In genomic region chr9:41665000-41665685, GRCm38 (mm10) we compare ENCODE assay signal across 9 mouse cellular contexts.
DNase-seq lines count a peak whose midpoint lies in the region; ATAC-seq and TF ChIP-seq lines count a peak whose summit lies in the region.
"Had no signal": no experiment of that assay in that cellular context is flagged by ENCODE, and none has a peak within 500 bp of the region (broad histone marks: within the 10 kb centered on the region; RNA-seq: fewer than 3 reads in every experiment).

No protein-coding gene starts in this region.

- no peaks in the 10 kb centered on the region for H3K27me3 ChIP-seq in forebrain, embryonic 13.5 days
- no peaks in the 10 kb centered on the region for H3K27me3 ChIP-seq in forebrain, embryonic 10.5 days (ENCODE audit: poor library complexity, severe bottlenecking)
- H3K27me3 ChIP-seq in embryonic facial prominence, embryonic 14.5 days (replicated peaks; ENCODE audit: control insufficient read depth, insufficient read depth, low read length), result no peaks in the 10 kb centered on the region
- H3K27me3 ChIP-seq in hindbrain, embryonic 16.5 days (replicated peaks; ENCODE audit: control insufficient read depth, insufficient read depth, low read length), result no peaks in the 10 kb centered on the region
- H3K27me3 ChIP-seq in stomach, embryonic 14.5 days (ENCODE audit: control insufficient read depth, insufficient read depth, low read length), result no peaks in the 10 kb centered on the region
- H3K27me3 ChIP-seq in intestine, postnatal 0 days (replicated peaks; ENCODE audit: control insufficient read depth, insufficient read depth, low read length), result no peaks in the 10 kb centered on the region
- H3K27me3 ChIP-seq: neural tube, embryonic 12.5 days had no signal

- H3K36me3 ChIP-seq in forebrain, embryonic 13.5 days (ENCODE audit: poor library complexity, severe bottlenecking), result no peaks in the 10 kb centered on the region
- H3K36me3 ChIP-seq in forebrain, embryonic 10.5 days (replicated peaks), result no peaks in the 10 kb centered on the region
- no peaks in the 10 kb centered on the region for H3K36me3 ChIP-seq in embryonic facial prominence, embryonic 14.5 days (ENCODE audit: control insufficient read depth, insufficient read depth, low read length)
- H3K36me3 ChIP-seq in hindbrain, embryonic 16.5 days (ENCODE audit: control insufficient read depth, insufficient read depth, low read length), result no peaks in the 10 kb centered on the region
- no peaks in the 10 kb centered on the region for H3K36me3 ChIP-seq in stomach, embryonic 14.5 days (ENCODE audit: control insufficient read depth, insufficient read depth, low read length)
- no peaks in the 10 kb centered on the region for H3K36me3 ChIP-seq in intestine, postnatal 0 days (ENCODE audit: control insufficient read depth, insufficient read depth)
- H3K36me3 ChIP-seq: neural tube, embryonic 12.5 days had no signal

- no peaks in the 10 kb centered on the region for H3K9me3 ChIP-seq in forebrain, embryonic 13.5 days (replicated peaks)
- H3K9me3 ChIP-seq in forebrain, embryonic 10.5 days, result no peaks in the 10 kb centered on the region
- no peaks in the 10 kb centered on the region for H3K9me3 ChIP-seq in embryonic facial prominence, embryonic 14.5 days (ENCODE audit: control insufficient read depth, low read length)
- no peaks in the 10 kb centered on the region for H3K9me3 ChIP-seq in hindbrain, embryonic 16.5 days (ENCODE audit: control insufficient read depth, low read length)
- no peaks in the 10 kb centered on the region for H3K9me3 ChIP-seq in stomach, embryonic 14.5 days (ENCODE audit: control insufficient read depth, low read depth, low read length)
- H3K9me3 ChIP-seq in intestine, postnatal 0 days (ENCODE audit: control insufficient read depth), result no peaks in the 10 kb centered on the region
- H3K9me3 ChIP-seq: neural tube, embryonic 12.5 days had no signal

- TF ChIP-seq CTCF in intestine, postnatal 0 days (IDR thresholded peaks at IDR 0.05; ENCODE audit: low read depth), result no peak

- peak; percentile 93 for ATAC-seq in forebrain, embryonic 13.5 days
- ATAC-seq in embryonic facial prominence, embryonic 14.5 days (ENCODE audit: low read depth), result peak; percentile 55; the same call in 1 of the 2 replicates
- peak; percentile 78 for ATAC-seq in hindbrain, embryonic 16.5 days
- ATAC-seq in stomach, embryonic 14.5 days (ENCODE audit: insufficient number of reproducible peaks, insufficient read depth, low FRiP score, low read depth), result no peak
- ATAC-seq in intestine, postnatal 0 days, result no peak

- peaks cover 10% of the 10 kb centered on the region for H3K4me1 ChIP-seq in forebrain, embryonic 13.5 days
- no peaks in the 10 kb centered on the region for H3K4me1 ChIP-seq in forebrain, embryonic 10.5 days
- peaks cover 11% of the 10 kb centered on the region for H3K4me1 ChIP-seq in embryonic facial prominence, embryonic 14.5 days (ENCODE audit: control insufficient read depth, insufficient read depth, low read length)
- 0 out of 2 replicates have a peak, but pooled peaks cover 3% of the 10 kb centered on the region for H3K4me1 ChIP-seq in hindbrain, embryonic 16.5 days (ENCODE audit: control insufficient read depth, insufficient read depth, low read depth, low read length)
- H3K4me1 ChIP-seq in stomach, embryonic 14.5 days (ENCODE audit: control insufficient read depth, insufficient read depth, low read length), result 0 out of 2 replicates have a peak, but pooled peaks cover 2% of the 10 kb centered on the region
- H3K4me1 ChIP-seq in intestine, postnatal 0 days (replicated peaks; ENCODE audit: control insufficient read depth, insufficient read depth, low read length), result no peaks in the 10 kb centered on the region
- H3K4me1 ChIP-seq: neural tube, embryonic 12.5 days had no signal

- no peak overlapping the region for H3K4me2 ChIP-seq in forebrain, embryonic 13.5 days
- H3K4me2 ChIP-seq in embryonic facial prominence, embryonic 14.5 days (ENCODE audit: low read depth, low read length), result no peak overlapping the region
- no peak overlapping the region; the same call in 1 of the 2 replicates for H3K4me2 ChIP-seq in hindbrain, embryonic 16.5 days (ENCODE audit: low read length)
- H3K4me2 ChIP-seq in stomach, embryonic 14.5 days (replicated peaks; ENCODE audit: low read depth, low read length), result no peak overlapping the region
- no peak overlapping the region for H3K4me2 ChIP-seq in intestine, postnatal 0 days (replicated peaks; ENCODE audit: low read depth)
- H3K4me2 ChIP-seq: neural tube, embryonic 12.5 days had no signal

- WGBS in forebrain, embryonic 13.5 days, result 72% methylated on average over 10 of the region's 10 CpGs
- 89% methylated on average over 10 of the region's 10 CpGs for WGBS in forebrain, embryonic 10.5 days
- 59% methylated on average over 10 of the region's 10 CpGs for WGBS in embryonic facial prominence, embryonic 14.5 days
- WGBS in hindbrain, embryonic 16.5 days, result 59% methylated on average over 10 of the region's 10 CpGs
- WGBS in stomach, embryonic 14.5 days, result 47% methylated on average over 10 of the region's 10 CpGs
- 70% methylated on average over 10 of the region's 10 CpGs for WGBS in intestine, postnatal 0 days

- H3K27ac ChIP-seq in forebrain, embryonic 13.5 days, result 0 out of 2 replicates have a peak overlapping the region, but pooled peaks have one; percentile 31
- H3K27ac ChIP-seq in forebrain, embryonic 10.5 days, result no peak overlapping the region
- peak overlapping the region; percentile 74 for H3K27ac ChIP-seq in embryonic facial prominence, embryonic 14.5 days (replicated peaks; ENCODE audit: low read depth, low read length)
- peak overlapping the region; percentile 29; the same call in 1 of the 2 replicates for H3K27ac ChIP-seq in hindbrain, embryonic 16.5 days (ENCODE audit: low read depth, low read length)
- peak overlapping the region; percentile 66; the same call in 1 of the 2 replicates for H3K27ac ChIP-seq in stomach, embryonic 14.5 days (ENCODE audit: low read length)
- H3K27ac ChIP-seq in intestine, postnatal 0 days (ENCODE audit: low read depth, low read length), result no peak overlapping the region
- H3K27ac ChIP-seq: neural tube, embryonic 12.5 days had no signal

- no peak overlapping the region for H3K9ac ChIP-seq in forebrain, embryonic 13.5 days
- no peak overlapping the region for H3K9ac ChIP-seq in embryonic facial prominence, embryonic 14.5 days (ENCODE audit: low read depth, low read length)
- H3K9ac ChIP-seq in hindbrain, embryonic 16.5 days (ENCODE audit: low read depth, low read length), result no peak overlapping the region
- H3K9ac ChIP-seq in stomach, embryonic 14.5 days (replicated peaks; ENCODE audit: low read depth, low read length), result no peak overlapping the region
- H3K9ac ChIP-seq in intestine, postnatal 0 days (ENCODE audit: low read depth, low read length), result no peak overlapping the region
- H3K9ac ChIP-seq: neural tube, embryonic 12.5 days had no signal

- intact Hi-C loops in left cerebral cortex, postnatal 10 days (cut with DNase I), result no loop called here

- H3K4me3 ChIP-seq in forebrain, embryonic 13.5 days, result no peak overlapping the region
- no peak overlapping the region for H3K4me3 ChIP-seq in forebrain, embryonic 10.5 days
- no peak overlapping the region for H3K4me3 ChIP-seq in embryonic facial prominence, embryonic 14.5 days (ENCODE audit: low read depth, low read length)
- H3K4me3 ChIP-seq in hindbrain, embryonic 16.5 days (ENCODE audit: low read length), result no peak overlapping the region
- no peak overlapping the region for H3K4me3 ChIP-seq in stomach, embryonic 14.5 days (ENCODE audit: low read depth, low read length)
- no peak overlapping the region for H3K4me3 ChIP-seq in intestine, postnatal 0 days (ENCODE audit: low read depth, low read length)
- H3K4me3 ChIP-seq: neural tube, embryonic 12.5 days had no signal

- no peak for DNase-seq in forebrain, embryonic 10.5 days (ENCODE audit: extremely low spot score, low spot score)
- peak; percentile 90 for DNase-seq in embryonic facial prominence, embryonic 14.5 days (ENCODE audit: low spot score)
- DNase-seq in left cerebral cortex, postnatal 10 days (ENCODE audit: extremely low spot score in 1 of 2, low spot score in 2 of 2), result peak; percentile 73 to 75
- DNase-seq in spleen, adult 18-20 months, result no peak

Comparison
In these comparisons a context has a peak if more than half of its experiments do, and no peak if none do; other contexts are left out.
1. H3K27ac ChIP-seq: peak in forebrain, embryonic 13.5 days (single experiment), embryonic facial prominence, embryonic 14.5 days (single experiment), hindbrain, embryonic 16.5 days (single experiment) and stomach, embryonic 14.5 days (single experiment); none in forebrain, embryonic 10.5 days (single experiment) and intestine, postnatal 0 days (single experiment).
2. ATAC-seq: peak in forebrain, embryonic 13.5 days (single experiment), embryonic facial prominence, embryonic 14.5 days (single experiment) and hindbrain, embryonic 16.5 days (single experiment); none in stomach, embryonic 14.5 days (single experiment) and intestine, postnatal 0 days (single experiment).
3. DNase-seq: peak in embryonic facial prominence, embryonic 14.5 days (single experiment) and left cerebral cortex, postnatal 10 days (2 of 2); none in forebrain, embryonic 10.5 days (single experiment) and spleen, adult 18-20 months (0 of 2).